ENCODE assay signal across 29 mouse cellular contexts in the genomic region with DNA sequence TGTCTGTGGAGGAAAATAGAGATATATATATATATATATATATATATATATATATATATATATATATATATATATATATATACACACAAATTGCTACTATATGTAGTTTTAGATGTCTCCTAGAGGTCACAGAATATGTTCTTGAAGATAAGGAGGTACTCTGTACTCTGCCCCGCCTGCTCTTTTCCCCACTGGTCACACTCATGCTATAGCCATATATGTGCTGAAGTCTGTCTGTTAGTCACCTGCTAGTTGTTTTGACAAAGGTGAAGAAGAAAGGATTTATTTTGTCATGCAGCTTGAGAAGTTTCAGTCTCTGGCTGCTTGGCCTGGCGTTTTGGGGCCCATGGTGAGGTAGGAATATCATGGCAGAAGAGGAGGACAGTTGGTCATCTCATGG. TPM values are rescaled to one million over a fixed set of nuclear protein-coding genes. Genes with fewer than 3 reads are reported as not detected.
DNase-seq lines count a peak whose midpoint lies in the region; ATAC-seq and TF ChIP-seq lines count a peak whose summit lies in the region.
"Had no signal": no experiment of that assay in that cellular context is flagged by ENCODE, and none has a peak within 500 bp of the region (broad histone marks: within the 10 kb centered on the region; RNA-seq: fewer than 3 reads in every experiment).

No protein-coding gene starts in this region.

- H3K4me1 ChIP-seq in MEL (ENCODE audit: control insufficient read depth in 1 of 2, insufficient read depth in 2 of 2, low read length in 2 of 2): peaks cover 18 to 30% of the 10 kb centered on the region in 2 experiments
- H3K4me1 ChIP-seq in erythroblast, embryonic 14.5 days (ENCODE audit: control insufficient read depth): peaks cover 90% of the 10 kb centered on the region
- peaks cover 84% of the 10 kb centered on the region for H3K4me1 ChIP-seq in liver, embryonic 13.5 days (replicated peaks)
- no peaks in the 10 kb centered on the region for H3K4me1 ChIP-seq in midbrain, embryonic 14.5 days (ENCODE audit: control insufficient read depth, insufficient read depth, low read length)

- peak; percentile 30 for DNase-seq in MEL (ENCODE audit: low read depth, low spot score)
- DNase-seq in liver, embryonic 13.5 days: no peak
- no peak for DNase-seq in cerebellum, postnatal 14 days
- no peak for DNase-seq in ovary, postnatal 10 days (ENCODE audit: low spot score)
- no peak for DNase-seq in midbrain, embryonic 14.5 days
- DNase-seq: cerebellum, adult 8-10 months; embryo, embryonic 11 days; forebrain, postnatal 0 days; gastrocnemius, postnatal 10 days; heart, postnatal 10 days; kidney, adult 8-10 months; kidney, postnatal 4 days; layer of hippocampus, adult 9-11 months; lung, postnatal 36 days; right cerebral cortex, adult 18-20 months; thymus, adult 2 months; thymus, postnatal 36 days had no signal

- 44% methylated on average over 2 of the region's 2 CpGs for WGBS in liver, embryonic 13.5 days (ENCODE audit: insufficient replicate concordance)
- 92% methylated on average over 2 of the region's 2 CpGs for WGBS in midbrain, embryonic 14.5 days

- ATAC-seq in liver, embryonic 13.5 days (ENCODE audit: low read depth): peak; percentile 69
- ATAC-seq in megakaryocyte progenitor cell, adult 5-6 weeks (replicated peaks; ENCODE audit: poor library complexity): peak; percentile 53
- no peak for ATAC-seq in midbrain, embryonic 14.5 days (ENCODE audit: low FRiP score, low TSS enrichment)
- ATAC-seq: forebrain, postnatal 0 days; hindbrain, embryonic 16.5 days; midbrain, embryonic 13.5 days had no signal

- no peaks in the 10 kb centered on the region for H3K27me3 ChIP-seq in MEL (ENCODE audit: control insufficient read depth in 1 of 2, insufficient read depth in 2 of 2, low read length in 2 of 2)
- H3K27me3 ChIP-seq in erythroblast, embryonic 14.5 days (ENCODE audit: control insufficient read depth): no peaks in the 10 kb centered on the region
- no peaks in the 10 kb centered on the region for H3K27me3 ChIP-seq in liver, embryonic 13.5 days
- no peaks in the 10 kb centered on the region for H3K27me3 ChIP-seq in midbrain, embryonic 14.5 days (ENCODE audit: control insufficient read depth, insufficient read depth, low read length)
- H3K27me3 ChIP-seq: embryonic facial prominence, embryonic 12.5 days; forebrain, embryonic 12.5 days; heart, embryonic 13.5 days; limb, embryonic 15.5 days; lung, embryonic 15.5 days; megakaryocyte, embryonic 14.5 days; midbrain, embryonic 13.5 days had no signal

- peaks cover 1 to 38% of the 10 kb centered on the region in 2 experiments; a peak in 3 of 4 replicates for H3K36me3 ChIP-seq in MEL (ENCODE audit: control insufficient read depth in 1 of 2, insufficient read depth in 2 of 2, low read length in 2 of 2)
- peaks cover 72% of the 10 kb centered on the region for H3K36me3 ChIP-seq in erythroblast, embryonic 14.5 days (ENCODE audit: control insufficient read depth)
- peaks cover 23% of the 10 kb centered on the region for H3K36me3 ChIP-seq in liver, embryonic 13.5 days
- H3K36me3 ChIP-seq in midbrain, embryonic 14.5 days (ENCODE audit: control insufficient read depth, insufficient read depth, low read length): no peaks in the 10 kb centered on the region
- H3K36me3 ChIP-seq: embryonic facial prominence, embryonic 12.5 days; forebrain, embryonic 12.5 days; lung, embryonic 15.5 days; midbrain, embryonic 13.5 days had no signal

- no peak for TF ChIP-seq EP300 in MEL (IDR thresholded peaks at IDR 0.05; ENCODE audit: low read depth in 1 of 2, low read length in 2 of 2)

- H3K9me3 ChIP-seq in MEL (replicated peaks; ENCODE audit: insufficient read depth, low read length): no peaks in the 10 kb centered on the region
- peaks cover 12% of the 10 kb centered on the region for H3K9me3 ChIP-seq in erythroblast, embryonic 14.5 days (ENCODE audit: control insufficient read depth, low read length)
- 0 out of 2 replicates have a peak, but pooled peaks cover 4% of the 10 kb centered on the region for H3K9me3 ChIP-seq in liver, embryonic 13.5 days (replicated peaks)
- H3K9me3 ChIP-seq in midbrain, embryonic 14.5 days (ENCODE audit: control insufficient read depth, low read length): no peaks in the 10 kb centered on the region
- H3K9me3 ChIP-seq: embryonic facial prominence, embryonic 12.5 days; forebrain, embryonic 12.5 days; heart, embryonic 13.5 days; limb, embryonic 10.5 days; limb, embryonic 15.5 days; lung, embryonic 15.5 days had no signal

- H3K4me2 ChIP-seq in liver, embryonic 13.5 days: peak overlapping the region; percentile 39
- H3K4me2 ChIP-seq in midbrain, embryonic 14.5 days (ENCODE audit: low read length): no peak overlapping the region
- H3K4me2 ChIP-seq: embryonic facial prominence, embryonic 12.5 days; forebrain, embryonic 12.5 days; heart, embryonic 13.5 days; limb, embryonic 15.5 days; lung, embryonic 15.5 days; midbrain, embryonic 13.5 days had no signal

- TF ChIP-seq POLR2A in MEL (IDR thresholded peaks at IDR 0.05; ENCODE audit: control insufficient read depth in 1 of 2, insufficient read depth in 1 of 2, low read depth in 1 of 2, low read length in 2 of 2, poor library complexity in 1 of 2): no peak

- H3K4me3 ChIP-seq in MEL (ENCODE audit: control insufficient read depth in 1 of 2, insufficient read depth in 1 of 2, low read depth in 2 of 2, low read length in 2 of 2): no peak overlapping the region
- H3K4me3 ChIP-seq in erythroblast, embryonic 14.5 days (replicated peaks): peak overlapping the region; percentile 23
- H3K4me3 ChIP-seq in liver, embryonic 13.5 days (replicated peaks): no peak overlapping the region
- H3K4me3 ChIP-seq in midbrain, embryonic 14.5 days (replicated peaks; ENCODE audit: low read depth, low read length): no peak overlapping the region
- H3K4me3 ChIP-seq: embryonic facial prominence, embryonic 12.5 days; forebrain, embryonic 12.5 days; heart, embryonic 13.5 days; limb, embryonic 10.5 days; limb, embryonic 15.5 days; lung, embryonic 15.5 days; megakaryocyte, embryonic 14.5 days; midbrain, embryonic 13.5 days had no signal

- H3K27ac ChIP-seq in MEL (ENCODE audit: control insufficient read depth, low read depth, low read length): peak overlapping the region; percentile 24; the same call in 1 of the 2 replicates
- peak overlapping the region; percentile 90 for H3K27ac ChIP-seq in liver, embryonic 13.5 days
- H3K27ac ChIP-seq in midbrain, embryonic 14.5 days (replicated peaks; ENCODE audit: low read depth, low read length): no peak overlapping the region
- H3K27ac ChIP-seq: embryonic facial prominence, embryonic 12.5 days; forebrain, embryonic 12.5 days; heart, embryonic 13.5 days; kidney, postnatal 0 days; limb, embryonic 10.5 days; limb, embryonic 15.5 days; lung, embryonic 15.5 days; midbrain, embryonic 13.5 days had no signal

- TF ChIP-seq CTCF in MEL (IDR thresholded peaks at IDR 0.05 in 2 of 3, conservative IDR thresholded peaks at IDR 0.05 in 1 of 3; ENCODE audit: control insufficient read depth in 1 of 3, insufficient read depth in 1 of 3, low read depth in 2 of 3, low read length in 3 of 3, poor library complexity in 1 of 3, severe bottlenecking in 1 of 3): no peak

- no peak for TF ChIP-seq RAD21 in MEL (IDR thresholded peaks at IDR 0.05; ENCODE audit: low read depth, low read length)

- peaks cover 26% of the 10 kb centered on the region for H3K79me2 ChIP-seq in MEL (ENCODE audit: control insufficient read depth, insufficient read depth, low read length, poor library complexity)

- H3K9ac ChIP-seq in MEL (ENCODE audit: control insufficient read depth, low read depth, low read length, poor library complexity, severe bottlenecking): no peak overlapping the region
- H3K9ac ChIP-seq in liver, embryonic 13.5 days: peak overlapping the region; percentile 62
- no peak overlapping the region for H3K9ac ChIP-seq in midbrain, embryonic 14.5 days (replicated peaks; ENCODE audit: low read length)
- H3K9ac ChIP-seq: embryonic facial prominence, embryonic 12.5 days; forebrain, embryonic 12.5 days; forebrain, postnatal 0 days; heart, embryonic 13.5 days; limb, embryonic 15.5 days; lung, embryonic 15.5 days; midbrain, embryonic 13.5 days had no signal

TF ChIP-seq in MEL, 35 proteins besides CTCF, POLR2A, EP300 and RAD21:
- TF ChIP-seq ZNF384 (IDR thresholded peaks at IDR 0.05; ENCODE audit: low read depth, low read length) (no peak), SIN3A (IDR thresholded peaks at IDR 0.05; ENCODE audit: low read length) (peak; percentile 5; the same call in 1 of the 2 replicates)

RNA-seq across cellular contexts. Expression of a gene that starts 25.2 kb away (rescaled TPM):
- 32.8 and 41.1 TPM in 2 replicates for total RNA-seq in MEL (2012; rRNA removed)
- 10 to 100 TPM in 1 of 2 experiments, not detected in 1; 44.9 TPM for polyA plus RNA-seq in MEL (2012; ENCODE audit: insufficient read depth in 1 of 2, insufficient read length in 2 of 2, low read depth in 1 of 2, low replicate concordance in 2 of 2, missing spikeins in 1 of 2)
- 2.5 and 3.2 TPM in 2 replicates for polyA plus RNA-seq in erythroblast, embryonic 14.5 days (2012)
- polyA plus RNA-seq in liver, embryonic 13.5 days (2015; fragmentation: Nextera tagmentation; extraction: Ambion mirVana): 35.0 and 42.2 TPM in 2 replicates
- total RNA-seq in megakaryocyte progenitor cell, adult 5-6 weeks (2015): 10.4 and 15.7 TPM in 2 replicates
- total RNA-seq in megakaryocyte progenitor cell, adult 5-6 weeks (2017): 8.8 and 17.4 TPM in 2 replicates
- polyA plus RNA-seq in midbrain, embryonic 14.5 days (2014; fragmentation: Nextera tagmentation; extraction: Ambion mirVana): 34.5 and 38.0 TPM in 2 replicates
